Mouse (Mus musculus) CD4-positive naive resting alpha-beta T cell, adult 57 days (primary cell): ENCODE data around the gene Cfap52. TPM values are rescaled to one million over a fixed set of nuclear protein-coding genes. Genes with fewer than 3 reads are reported as not detected.

Experiments
- total RNA-seq: library from RNA; stranded (reverse); gene quantifications from one replicate; pipeline ENCODE4 v1.2.4, GENCODE M21; 2023

Cfap52 gene
- total RNA-seq, result not detected

GRCm38 (mm10) chr11:67965242-67965883 lies at the start of gene Cfap52:
TSS of gene Cfap52 (minus strand) at chr11:67965651.

DNA sequence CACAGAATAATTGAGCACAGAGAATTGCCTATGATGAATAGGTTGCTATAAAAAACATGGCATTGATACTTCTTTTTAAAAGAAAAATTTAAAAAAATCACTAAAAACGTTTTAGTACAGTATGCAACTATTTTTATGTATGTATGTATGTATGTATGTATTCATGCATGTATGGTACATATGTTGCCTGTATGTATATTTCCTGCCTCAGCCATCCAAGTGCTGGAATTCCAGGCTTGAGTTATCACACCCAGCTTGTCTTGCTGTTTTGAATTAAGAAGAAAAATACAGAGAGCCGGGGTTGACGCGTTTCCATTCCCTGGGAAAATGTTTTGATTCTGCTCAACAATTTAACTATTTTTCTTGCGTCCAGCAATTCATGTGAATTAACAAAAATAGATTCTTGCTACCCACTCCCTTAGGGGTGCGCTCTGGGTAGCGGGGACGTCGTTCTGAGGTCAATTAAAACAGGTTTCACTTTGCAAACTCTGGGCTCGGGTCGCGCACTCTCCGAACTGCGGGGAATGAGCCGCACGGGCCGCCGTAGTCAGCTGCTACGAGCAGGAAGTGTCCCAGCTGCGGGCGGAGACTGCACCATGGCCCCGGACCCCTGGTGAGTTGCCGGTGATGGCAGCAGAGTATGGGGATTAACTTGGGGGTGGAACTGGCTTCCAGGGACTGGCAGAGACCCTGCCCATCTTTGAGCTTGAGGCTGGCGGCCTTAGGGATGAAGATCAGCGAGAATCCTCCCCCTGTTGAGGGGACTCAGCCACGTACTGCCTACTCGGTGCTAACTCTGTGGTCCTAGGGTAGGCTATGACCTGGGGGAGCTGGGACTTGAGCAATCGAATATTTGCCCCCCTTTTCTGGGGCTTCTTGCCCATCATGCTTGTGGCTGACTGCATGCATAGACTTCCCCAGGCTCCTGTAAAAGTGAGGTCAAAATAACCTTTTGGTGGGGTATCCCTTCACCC lies 741 bp upstream of the Cfap52 start, which contains the start of gene Stx8:
Gene Stx8 (plus strand): TSS at position 289 of the 974 bp plus-strand sequence.

DNA sequence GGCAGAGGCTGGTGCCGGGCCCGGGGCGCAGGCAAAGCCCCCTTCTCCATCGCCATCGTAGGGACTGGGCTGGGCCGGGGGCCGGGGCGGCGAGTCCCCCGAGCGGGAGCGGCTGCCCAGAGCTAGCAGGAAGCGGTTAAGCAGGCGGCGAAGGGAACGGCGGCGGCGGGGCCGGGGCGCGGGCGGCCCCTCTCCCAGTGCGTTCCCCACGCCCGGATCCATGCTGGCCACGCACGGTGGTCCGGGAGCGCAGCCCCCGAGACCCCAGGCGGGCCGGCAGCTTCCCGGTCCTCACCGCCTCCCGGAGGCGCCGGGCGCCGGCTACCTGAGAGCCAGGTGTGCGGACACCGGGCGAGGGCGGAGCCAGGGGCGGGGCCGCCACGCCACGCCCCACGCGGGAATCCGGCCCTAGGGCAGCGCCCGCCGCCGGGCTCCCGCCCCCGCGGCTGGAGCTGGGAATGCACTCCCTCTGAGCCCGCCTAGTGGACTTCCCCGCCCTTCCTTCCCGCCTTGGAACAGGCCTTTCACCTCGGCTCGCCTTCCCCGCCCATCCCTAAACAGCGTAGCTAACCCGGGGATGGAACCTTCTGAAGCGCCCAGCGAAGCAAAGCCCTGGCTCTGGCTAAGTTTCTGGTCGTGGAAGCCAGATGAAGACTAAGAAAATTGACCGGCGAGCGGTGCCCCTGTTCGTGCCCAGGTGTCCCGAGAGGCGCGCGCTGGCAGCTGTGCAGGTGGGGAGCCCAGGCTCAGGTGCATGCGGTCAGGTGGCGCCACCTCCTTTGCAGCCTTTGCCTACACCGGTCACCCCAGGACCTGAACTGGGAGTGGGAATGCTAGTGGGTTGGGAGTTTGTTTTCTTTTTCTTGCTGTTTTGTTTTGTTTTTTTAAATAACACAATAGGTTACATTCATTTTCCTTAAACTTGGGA lies 43.4 kb downstream of the Cfap52 start, which contains the start of gene Usp43:
Gene Usp43 (minus strand): TSS at position 327 of the 928 bp plus-strand sequence.

Other genes with a start within 250 kb of the Cfap52 start
- gene Glp2r, start 194.5 kb downstream of the Cfap52 start, total RNA-seq, result not detected
- not detected for gene Gsg1l2, start 191.0 kb downstream of the Cfap52 start, total RNA-seq
- not detected for gene Dhrs7c, start 167.5 kb downstream of the Cfap52 start, total RNA-seq
- gene Usp43, start 43.5 kb downstream of the Cfap52 start, total RNA-seq, result not detected
- 33.2 TPM for gene Stx8, start 542 bp upstream of the Cfap52 start, total RNA-seq